Mouse (Mus musculus): Measurements from ENCODE around the gene Gm13272. TPM values are rescaled to one million over a fixed set of nuclear protein-coding genes. Genes with fewer than 3 reads are reported as not detected.
"Not testable (repeated sequence)": the region's sequence is repeated elsewhere in the genome, so short reads cannot be mapped to it uniquely, and the experiment has no call there.

Gm13272 gene
- polyA plus RNA-seq (2015; fragmentation: Nextera tagmentation; extraction: Ambion mirVana): not detected in 2 replicates

- not testable (repeated sequence) for H3K9ac ChIP-seq; ATAC-seq (ENCODE audit: insufficient number of reproducible peaks, low FRiP score, low TSS enrichment, low read depth); H3K9me3 ChIP-seq; H3K36me3 ChIP-seq; H3K27me3 ChIP-seq; H3K27ac ChIP-seq; H3K4me1 ChIP-seq; H3K4me3 ChIP-seq; H3K4me2 ChIP-seq
- no CpG with 5 or more reads among the region's 29 CpGs for WGBS
Observed at GRCm38 (mm10) chr4:88779550-88779949, at the start of gene Gm13272. Gene Gm13272 (plus strand): TSS chr4:88779850.

GRCm38 (mm10) chr4:88738480-88738879, 41.2 kb upstream of the Gm13272 start:
- no peak overlapping the region for H3K4me2 ChIP-seq
- H3K27me3 ChIP-seq: no peaks in the 10 kb centered on the region
- no peak for ATAC-seq (ENCODE audit: insufficient number of reproducible peaks, low FRiP score, low TSS enrichment, low read depth)
- no peak overlapping the region for H3K9ac ChIP-seq
- H3K4me3 ChIP-seq: no peak overlapping the region
- H3K4me1 ChIP-seq: no peaks in the 10 kb centered on the region
- WGBS: 0% methylated on average over 2 of the region's 2 CpGs
- H3K27ac ChIP-seq: no peak overlapping the region
- H3K36me3 ChIP-seq: no peaks in the 10 kb centered on the region
- H3K9me3 ChIP-seq: no peaks in the 10 kb centered on the region

GRCm38 (mm10) chr4:88739036-88739435, 40.6 kb upstream of the Gm13272 start:
- Histone ChIP-seq H3K4me2 (no peak overlapping the region), H3K4me1 (no peaks in the 10 kb centered on the region), H3K27me3 (no peaks in the 10 kb centered on the region), H3K9ac (no peak overlapping the region), H3K9me3 (no peaks in the 10 kb centered on the region), H3K36me3 (no peaks in the 10 kb centered on the region), H3K4me3 (no peak overlapping the region), H3K27ac (no peak overlapping the region)
- ATAC-seq (ENCODE audit: insufficient number of reproducible peaks, low FRiP score, low TSS enrichment, low read depth): no peak
- WGBS: 83% methylated on average over 6 of the region's 6 CpGs

GRCm38 (mm10) chr4:88741426-88741825, 38.2 kb upstream of the Gm13272 start:
- WGBS: 85% methylated on average over 4 of the region's 4 CpGs
- Histone ChIP-seq H3K4me3 (no peak overlapping the region), H3K4me2 (no peak overlapping the region), H3K36me3 (no peaks in the 10 kb centered on the region), H3K9me3 (no peaks in the 10 kb centered on the region), H3K4me1 (no peaks in the 10 kb centered on the region), H3K27me3 (no peaks in the 10 kb centered on the region), H3K9ac (no peak overlapping the region), H3K27ac (no peak overlapping the region)
- ATAC-seq (ENCODE audit: insufficient number of reproducible peaks, low FRiP score, low TSS enrichment, low read depth): no peak

GRCm38 (mm10) chr4:88742771-88743371, 36.8 kb upstream of the Gm13272 start:
- H3K4me3 ChIP-seq: no peak overlapping the region
- no peak for ATAC-seq (ENCODE audit: insufficient number of reproducible peaks, low FRiP score, low TSS enrichment, low read depth)

GRCm38 (mm10) chr4:88744207-88744606, 35.4 kb upstream of the Gm13272 start:
- H3K4me3 ChIP-seq: no peak overlapping the region
- H3K9me3 ChIP-seq: no peaks in the 10 kb centered on the region
- no peaks in the 10 kb centered on the region for H3K4me1 ChIP-seq
- no peak for ATAC-seq (ENCODE audit: insufficient number of reproducible peaks, low FRiP score, low TSS enrichment, low read depth)
- no peak overlapping the region for H3K27ac ChIP-seq
- H3K9ac ChIP-seq: no peak overlapping the region
- WGBS: 63% methylated on average over 3 of the region's 3 CpGs
- no peak overlapping the region for H3K4me2 ChIP-seq
- H3K27me3 ChIP-seq: no peaks in the 10 kb centered on the region
- H3K36me3 ChIP-seq: no peaks in the 10 kb centered on the region

More at GRCm38 (mm10) chr4:88742771-88743371, 36.8 kb upstream of the Gm13272 start:
- H3K9ac ChIP-seq: no peak overlapping the region
- H3K36me3 ChIP-seq: no peaks in the 10 kb centered on the region
- H3K27me3 ChIP-seq: no peaks in the 10 kb centered on the region
- H3K4me1 ChIP-seq: no peaks in the 10 kb centered on the region
- 71% methylated on average over 7 of the region's 7 CpGs for WGBS
- H3K4me2 ChIP-seq: no peak overlapping the region
- H3K27ac ChIP-seq: no peak overlapping the region
- H3K9me3 ChIP-seq: no peaks in the 10 kb centered on the region

- ATAC-seq (ENCODE audit: insufficient number of reproducible peaks, low FRiP score, low TSS enrichment, low read depth): no peak
- Histone ChIP-seq H3K4me2 (no peak overlapping the region), H3K27me3 (no peaks in the 10 kb centered on the region), H3K9ac (no peak overlapping the region), H3K36me3 (no peaks in the 10 kb centered on the region), H3K9me3 (no peaks in the 10 kb centered on the region), H3K4me3 (no peak overlapping the region), H3K4me1 (no peaks in the 10 kb centered on the region), H3K27ac (no peak overlapping the region)
- WGBS: 29% methylated on average over 6 of the region's 6 CpGs
Observed at GRCm38 (mm10) chr4:88749926-88750325, 29.7 kb upstream of the Gm13272 start.

- WGBS: 78% methylated on average over 15 of the region's 15 CpGs
Observed at GRCm38 (mm10) chr4:88754818-88755340, 24.8 kb upstream of the Gm13272 start, which contains the start of gene Gm13271. Gene Gm13271 (plus strand): TSS chr4:88754868.

GRCm38 (mm10) chr4:88756581-88757513, 22.8 kb upstream of the Gm13272 start:
- WGBS: 11% methylated on average over 29 of the region's 31 CpGs
- H3K4me3 ChIP-seq: peak overlapping the region; percentile 51

More at GRCm38 (mm10) chr4:88754818-88755340, 24.8 kb upstream of the Gm13272 start, which contains the start of gene Gm13271:
- H3K4me1 ChIP-seq; ATAC-seq (ENCODE audit: insufficient number of reproducible peaks, low FRiP score, low TSS enrichment, low read depth); H3K9me3 ChIP-seq; H3K36me3 ChIP-seq; H3K27me3 ChIP-seq; H3K4me3 ChIP-seq; H3K27ac ChIP-seq; H3K4me2 ChIP-seq; H3K9ac ChIP-seq: not testable (repeated sequence)

GRCm38 (mm10) chr4:88757628-88758031, 22.0 kb upstream of the Gm13272 start:
- peak; percentile 99 for ATAC-seq (ENCODE audit: insufficient number of reproducible peaks, low FRiP score, low TSS enrichment, low read depth)
- H3K4me1 ChIP-seq, H3K9ac ChIP-seq, H3K9me3 ChIP-seq, H3K36me3 ChIP-seq, H3K27me3 ChIP-seq: not testable (repeated sequence)
- Histone ChIP-seq H3K27ac (peak overlapping the region; percentile 96), H3K4me3 (peak overlapping the region; percentile 51), H3K4me2 (peak overlapping the region; percentile 66)
- WGBS: 0% methylated on average over 21 of the region's 21 CpGs

More at GRCm38 (mm10) chr4:88756581-88757513, 22.8 kb upstream of the Gm13272 start:
- not testable (repeated sequence) for H3K27me3 ChIP-seq; H3K36me3 ChIP-seq; H3K9me3 ChIP-seq; H3K4me1 ChIP-seq; ATAC-seq (ENCODE audit: insufficient number of reproducible peaks, low FRiP score, low TSS enrichment, low read depth)
- peak overlapping the region; percentile 96 for H3K27ac ChIP-seq
- H3K9ac ChIP-seq: peak overlapping the region; percentile 55
- peak overlapping the region; percentile 66 for H3K4me2 ChIP-seq

- WGBS: 80% methylated on average over 9 of the region's 9 CpGs
- not testable (repeated sequence) for H3K27ac ChIP-seq
Observed at GRCm38 (mm10) chr4:88758751-88759150, 20.9 kb upstream of the Gm13272 start.

More at GRCm38 (mm10) chr4:88758751-88759150, 20.9 kb upstream of the Gm13272 start:
- H3K27me3 ChIP-seq; H3K9me3 ChIP-seq; H3K36me3 ChIP-seq; H3K4me1 ChIP-seq; H3K4me2 ChIP-seq; ATAC-seq (ENCODE audit: insufficient number of reproducible peaks, low FRiP score, low TSS enrichment, low read depth); H3K9ac ChIP-seq; H3K4me3 ChIP-seq: not testable (repeated sequence)
